Mouse (Mus musculus): ENCODE results near the gene Thnsl1.
"Not testable (repeated sequence)": the region's sequence is repeated elsewhere in the genome, so short reads cannot be mapped to it uniquely, and the experiment has no call there.

Gene Thnsl1

DNA sequence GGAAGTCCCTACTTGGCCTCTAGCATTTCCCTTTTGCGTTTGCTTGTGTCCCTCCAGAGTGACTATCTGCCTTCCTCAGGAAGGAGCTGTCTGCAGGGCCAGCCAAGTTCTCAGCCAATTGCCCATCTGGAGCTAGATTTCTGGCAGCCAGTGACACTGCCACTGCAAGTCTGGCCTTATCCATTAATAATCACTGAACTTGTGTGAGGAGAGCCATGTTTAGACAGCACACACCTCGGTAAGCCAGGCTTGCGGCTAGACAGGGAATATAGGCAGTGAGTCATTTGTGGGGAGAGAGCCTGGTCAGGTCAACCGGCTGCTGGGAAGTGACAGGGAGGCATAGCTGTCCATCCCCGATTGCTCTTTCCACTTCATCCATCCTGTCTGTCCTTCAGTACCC, 31.3 kb downstream of the Thnsl1 start:
- no peak for DNase-seq (ENCODE audit: low spot score)

DNA sequence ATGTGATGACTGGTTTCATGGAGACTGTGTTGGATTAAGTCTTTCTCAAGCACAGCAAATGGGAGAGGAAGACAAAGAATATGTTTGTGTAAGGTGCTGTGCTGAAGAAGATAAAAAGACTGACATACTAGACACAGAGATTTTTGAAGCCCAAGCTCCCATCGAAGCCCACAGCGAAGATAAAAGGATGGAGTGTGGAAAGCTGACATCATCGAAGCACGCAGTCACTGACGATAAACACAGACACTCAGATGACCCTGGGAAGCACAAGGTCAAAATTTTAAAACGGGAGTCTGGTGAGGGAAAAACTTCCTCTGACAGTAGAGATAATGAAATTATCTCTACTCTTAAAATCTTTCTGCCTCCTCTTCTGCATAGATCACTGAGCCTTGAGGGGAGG, 38.6 kb downstream of the Thnsl1 start:
- DNase-seq (ENCODE audit: low spot score) = not testable (repeated sequence)

DNA sequence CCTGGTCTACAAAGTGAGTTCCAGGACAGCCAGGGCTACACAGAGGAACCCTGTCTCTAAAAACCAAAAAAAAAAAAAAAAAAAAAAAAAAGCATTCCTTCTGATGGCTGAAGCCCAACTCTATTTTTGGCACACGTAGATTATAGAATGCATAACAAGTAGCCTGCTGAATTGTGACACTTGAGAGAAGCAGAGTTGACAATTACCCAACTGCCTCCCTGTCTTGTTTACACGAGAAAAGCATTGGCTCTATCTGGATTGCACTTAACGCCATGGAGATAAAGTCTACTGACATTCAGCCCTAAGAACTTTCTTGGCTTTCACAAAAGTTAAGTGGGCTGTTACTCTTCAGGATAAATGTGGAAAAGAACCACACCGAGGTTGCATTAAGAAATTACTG, 39.5 kb downstream of the Thnsl1 start:
- no peak for DNase-seq (ENCODE audit: low spot score)

- no peak for DNase-seq (ENCODE audit: low spot score)
These were observed 40.1 kb downstream of the Thnsl1 start for GRCm38 (mm10) chr2:21245477-21246102.

- DNase-seq (ENCODE audit: low spot score) = no peak
These were observed 48.1 kb downstream of the Thnsl1 start for GRCm38 (mm10) chr2:21253644-21254043.

DNA sequence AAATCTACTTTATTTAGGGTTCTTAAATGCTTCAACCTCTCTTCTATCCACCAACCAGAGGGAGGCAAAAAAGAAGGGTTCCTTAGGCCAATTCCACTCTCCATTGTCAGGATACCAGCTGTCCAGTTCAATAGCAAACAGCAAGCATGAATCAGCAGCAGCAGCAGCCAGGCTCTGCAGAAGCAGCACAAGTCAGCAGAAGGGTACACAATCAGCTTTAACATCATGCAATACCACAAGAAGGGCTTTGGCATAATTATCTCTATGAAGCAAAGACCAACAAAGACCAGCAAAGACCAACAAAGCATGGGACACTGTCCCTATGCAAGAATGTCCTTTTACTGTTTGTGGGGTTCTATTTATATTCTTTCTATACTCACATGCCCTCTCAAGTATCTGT, 48.8 kb downstream of the Thnsl1 start:
- no peak for DNase-seq (ENCODE audit: low spot score)

DNA sequence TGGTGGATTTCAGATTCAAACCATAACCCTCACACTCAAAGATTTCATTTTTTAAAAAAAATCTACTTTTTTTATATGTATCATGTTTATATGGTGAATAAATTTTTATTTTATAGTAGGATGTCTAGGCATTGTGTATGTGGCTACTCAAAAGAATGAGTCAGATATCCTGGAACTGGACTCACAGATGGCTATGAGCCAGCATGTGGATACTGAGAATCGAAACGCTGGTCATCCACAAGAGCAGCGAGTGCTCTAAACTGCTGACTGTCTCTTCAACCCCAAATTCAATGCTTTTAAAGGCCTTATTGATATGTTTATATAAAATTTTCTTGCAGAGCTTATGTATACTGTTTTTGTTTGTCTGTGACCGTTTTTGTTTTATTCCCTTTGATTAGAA, 52.8 kb downstream of the Thnsl1 start:
- no peak for DNase-seq (ENCODE audit: low spot score)

DNA sequence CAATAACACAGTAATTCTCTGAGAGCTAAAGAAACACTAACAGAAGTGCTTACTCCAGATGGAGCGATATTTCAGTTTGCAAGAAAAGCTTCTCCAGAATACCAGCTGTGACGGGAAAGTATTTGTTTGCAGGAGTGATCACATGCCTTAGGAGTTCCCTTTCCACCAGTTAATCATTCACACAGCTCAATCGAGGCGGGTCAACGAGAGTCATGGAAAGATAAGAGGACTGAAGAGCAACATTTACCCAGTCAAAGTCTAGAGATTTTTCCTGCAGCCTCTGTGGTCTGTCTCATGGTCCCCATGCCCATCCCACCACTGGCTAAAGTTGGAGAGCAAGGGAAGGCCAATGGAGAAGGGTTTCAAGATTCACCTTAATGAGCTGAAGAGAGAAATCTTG, 53.6 kb downstream of the Thnsl1 start:
- no peak for DNase-seq (ENCODE audit: low spot score)

DNA sequence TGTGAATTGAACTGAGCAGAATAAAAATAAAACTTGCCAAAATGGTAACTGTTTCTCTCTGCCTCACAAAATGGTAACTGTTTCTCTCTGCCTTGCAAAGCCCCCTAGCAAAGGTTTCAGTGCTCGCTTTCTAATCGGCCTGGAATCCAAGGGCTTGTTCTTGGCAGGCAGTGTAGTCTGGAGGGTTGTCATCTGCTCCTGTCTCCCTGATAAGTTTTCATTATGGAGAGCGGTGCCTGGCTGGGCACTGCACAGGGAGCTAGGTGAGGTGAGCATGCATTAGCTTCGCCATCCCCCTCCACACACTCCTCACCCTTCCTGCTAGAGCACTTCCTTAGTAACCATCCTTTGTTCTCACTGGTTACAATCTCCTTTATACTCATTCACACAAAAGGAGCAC, 54.5 kb downstream of the Thnsl1 start:
- DNase-seq (ENCODE audit: low spot score) = no peak

DNA sequence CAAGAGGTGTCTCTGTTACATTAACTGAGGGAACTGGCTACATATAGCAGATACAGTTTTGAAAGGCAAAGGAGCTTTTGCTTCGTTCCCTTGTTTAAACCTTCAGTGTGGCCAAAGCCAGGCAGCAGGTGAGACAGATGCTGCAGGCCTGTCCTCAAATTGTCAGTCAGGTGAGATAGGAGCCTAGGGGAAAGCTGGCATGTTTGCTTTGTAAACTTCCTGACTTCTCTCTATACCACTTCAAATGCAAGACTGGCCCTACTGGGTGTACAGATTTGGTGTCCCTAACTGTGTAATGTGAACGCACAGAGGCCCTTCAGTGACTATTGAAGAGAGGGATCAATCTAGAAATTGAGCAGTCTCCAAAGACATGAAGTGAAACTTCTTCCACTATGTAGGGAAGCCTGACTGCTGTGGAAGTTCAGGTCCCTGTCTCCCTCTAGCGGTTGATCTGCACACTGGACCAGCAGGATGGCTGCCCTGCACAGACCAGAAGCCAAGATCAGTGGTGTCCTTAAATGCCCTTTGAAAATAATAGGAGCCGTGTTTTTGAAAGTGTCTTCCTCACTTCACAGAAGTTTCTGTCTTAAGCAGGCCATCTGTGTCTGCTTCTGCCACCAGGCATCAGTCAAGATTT, 56.0 kb downstream of the Thnsl1 start:
- DNase-seq (ENCODE audit: low spot score) = peak; percentile 54

DNA sequence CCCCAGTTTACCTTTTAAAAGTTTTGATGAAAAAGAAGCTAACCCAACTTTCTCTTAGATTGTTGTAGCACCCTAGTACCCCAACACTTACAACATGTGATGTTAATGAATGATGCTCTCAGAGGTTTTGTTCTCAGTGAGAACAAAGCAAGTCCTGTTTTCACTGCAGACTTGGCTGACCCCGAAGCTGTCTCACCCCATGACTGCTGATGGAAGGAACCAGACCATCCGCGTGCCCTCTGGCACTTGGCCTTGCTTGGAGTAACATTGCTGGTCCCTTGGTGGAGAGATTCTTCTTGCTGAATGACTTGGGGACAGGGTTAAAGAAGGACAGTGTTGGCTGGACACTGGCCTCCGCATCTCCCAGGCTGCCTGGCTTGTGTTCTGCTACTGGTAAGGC, 58.5 kb downstream of the Thnsl1 start:
- DNase-seq (ENCODE audit: low spot score) = no peak

Data from layer of hippocampus, adult 9-10 months (tissue).